Mouse (Mus musculus): Measurements from ENCODE around the gene Kcnc4.

Gene Kcnc4

DNA sequence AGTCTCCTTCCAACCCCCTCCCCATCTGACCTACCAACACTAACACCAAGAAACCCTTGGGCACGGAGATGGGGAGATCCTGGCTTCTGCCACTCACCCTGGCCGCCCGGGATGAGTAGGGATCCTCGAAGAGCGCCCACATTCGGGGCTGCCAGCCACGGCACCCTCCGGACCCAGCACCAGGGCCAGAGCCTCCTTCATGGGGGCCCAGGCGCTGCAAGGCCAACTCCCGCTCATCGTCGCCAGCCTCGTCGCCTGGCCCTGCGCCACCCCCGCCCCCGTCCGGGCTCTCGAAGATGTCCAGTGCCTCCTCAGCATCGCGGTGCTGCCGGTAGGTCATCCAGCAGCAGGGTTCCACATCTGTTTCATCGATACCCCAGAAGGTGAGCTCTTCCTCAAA, 1.2 kb downstream of the Kcnc4 start:
- DNase-seq: no peak

DNA sequence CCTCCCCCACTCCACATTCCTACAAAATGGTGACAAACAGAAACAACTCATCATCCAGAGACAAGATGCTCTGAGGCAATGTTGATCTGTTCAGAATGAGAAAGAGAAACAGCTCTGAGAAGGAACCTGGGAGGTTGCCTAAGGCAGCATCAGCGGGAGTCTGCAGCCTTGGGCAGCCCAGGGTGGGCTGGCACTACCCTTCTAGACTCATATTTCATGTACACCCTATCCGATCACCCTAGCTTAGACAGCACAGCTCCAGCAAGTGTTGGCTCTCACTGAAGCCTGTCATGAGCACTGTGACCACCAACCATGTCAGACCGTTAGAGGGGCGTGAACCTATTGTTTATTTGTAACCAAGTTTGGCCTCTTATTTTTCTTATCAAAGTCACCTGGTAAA, 5.1 kb downstream of the Kcnc4 start:
- DNase-seq: no peak

DNA sequence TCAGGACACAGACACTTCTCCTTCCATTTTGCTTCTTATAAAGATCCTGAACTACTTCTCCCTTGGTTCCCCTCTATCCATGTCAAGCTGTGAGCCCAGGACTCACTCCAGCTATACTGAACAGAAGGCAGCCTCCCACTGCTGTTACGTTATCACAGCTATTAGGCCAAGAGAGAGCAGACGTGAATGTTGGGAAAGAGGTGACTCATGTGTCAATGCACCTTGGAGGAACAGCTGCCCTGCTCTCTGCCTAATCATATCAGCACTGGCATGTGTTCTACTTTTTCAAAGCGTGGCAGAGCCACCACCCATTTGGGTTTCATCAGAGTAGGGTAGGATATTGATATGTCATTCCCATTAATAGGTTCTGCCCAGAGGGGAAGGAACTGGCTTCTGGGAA, 12.5 kb downstream of the Kcnc4 start:
- DNase-seq: no peak

DNA sequence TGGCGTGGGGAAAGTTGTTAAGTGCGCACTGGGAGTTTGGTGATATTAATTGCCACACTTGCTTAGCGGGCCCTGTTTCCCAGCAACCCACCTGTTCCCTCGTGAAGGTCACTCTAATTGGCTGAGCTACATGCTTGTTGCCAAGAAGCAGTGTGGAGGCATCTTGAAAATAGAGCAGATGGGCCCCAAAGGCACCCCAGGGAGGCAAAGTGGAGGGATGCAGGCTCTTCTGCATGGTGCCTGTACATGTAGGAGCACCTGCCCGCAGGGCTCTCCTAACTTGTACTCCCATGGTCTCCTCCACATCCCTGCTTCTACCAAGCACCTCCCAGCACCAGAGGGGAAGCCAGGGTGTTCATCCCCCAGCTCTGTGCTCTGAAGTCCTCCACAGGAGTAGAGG, 15.5 kb downstream of the Kcnc4 start:
- DNase-seq: no peak

DNA sequence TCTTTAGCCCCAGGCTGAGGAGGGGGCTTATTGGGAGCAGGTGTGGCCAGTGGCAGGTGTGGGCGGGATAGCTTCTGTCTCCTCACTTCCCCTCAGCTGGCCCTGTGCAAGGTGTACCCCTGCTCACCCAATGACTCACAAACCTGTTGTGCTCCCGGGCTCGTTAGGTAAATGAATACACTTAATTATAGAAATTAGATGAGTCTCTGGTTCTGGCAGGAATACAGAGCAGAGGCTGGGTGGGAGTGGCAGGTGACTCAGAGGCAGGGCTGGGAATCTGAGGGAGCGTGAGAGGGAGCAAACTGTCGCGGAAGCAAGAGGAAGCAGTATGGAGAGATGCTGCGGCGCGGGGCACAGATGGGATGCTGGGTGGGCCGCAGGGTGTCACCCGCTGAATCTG, 17.2 kb downstream of the Kcnc4 start:
- no peak for DNase-seq

DNA sequence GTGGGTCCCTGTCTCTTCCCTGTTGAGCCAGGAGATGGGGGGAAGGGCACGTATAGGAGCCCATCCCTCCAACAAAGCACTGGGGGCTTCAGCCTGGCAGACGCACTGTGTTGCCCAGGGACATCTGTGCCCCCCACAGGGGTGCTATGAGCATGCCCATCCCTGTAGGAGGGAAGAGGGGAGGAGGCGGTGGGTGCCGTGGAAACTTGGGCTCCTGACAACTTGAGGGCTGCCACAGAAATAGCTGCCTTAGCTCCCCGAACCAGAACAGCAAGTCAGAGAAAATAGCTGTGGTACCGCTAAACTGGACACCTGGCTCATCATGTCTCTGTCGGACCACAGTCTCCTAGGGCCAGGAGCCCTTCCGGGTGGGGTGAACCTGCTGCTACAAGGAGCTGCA, 18.0 kb downstream of the Kcnc4 start:
- no peak for DNase-seq

DNA sequence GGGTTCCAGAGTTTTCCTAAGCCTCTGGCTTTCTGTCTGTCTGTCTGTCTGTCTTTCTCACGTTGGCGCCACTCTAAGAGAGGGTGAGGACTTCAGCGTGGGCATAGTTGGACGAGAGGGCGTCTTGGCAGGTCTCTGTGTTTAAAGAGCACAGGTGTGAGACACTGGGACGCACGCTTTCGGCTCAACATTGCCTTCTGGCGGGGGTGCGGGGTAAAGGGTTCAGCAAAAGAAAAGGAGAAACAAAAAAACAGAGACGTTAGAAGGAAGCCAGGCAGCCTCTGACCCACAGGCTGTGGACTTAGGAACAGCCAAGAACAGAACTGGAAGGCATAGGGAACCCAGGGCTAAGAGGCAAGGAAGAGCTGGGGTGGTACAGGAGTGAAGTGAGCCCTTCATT, 20.1 kb downstream of the Kcnc4 start:
- DNase-seq: no peak

DNA sequence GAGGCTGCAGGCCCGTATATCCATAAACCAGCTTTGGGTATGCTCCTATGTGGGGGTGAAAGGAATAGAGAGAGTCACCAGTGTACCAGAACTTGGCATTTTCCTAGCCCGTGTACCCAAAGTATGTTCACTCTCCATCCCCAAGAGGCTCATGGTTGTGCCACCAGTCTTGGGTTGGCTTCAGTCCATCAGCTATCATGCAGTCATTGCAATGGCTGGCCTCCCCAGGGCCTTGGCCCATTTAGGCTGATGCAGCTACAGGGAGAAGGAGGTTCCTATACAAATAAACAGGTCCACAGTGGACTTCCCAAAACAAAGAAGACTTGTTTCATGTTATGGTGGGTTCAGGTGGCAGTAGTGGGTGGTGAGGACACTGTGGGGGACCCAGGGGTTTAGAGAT, 21.7 kb downstream of the Kcnc4 start:
- DNase-seq: no peak

DNA sequence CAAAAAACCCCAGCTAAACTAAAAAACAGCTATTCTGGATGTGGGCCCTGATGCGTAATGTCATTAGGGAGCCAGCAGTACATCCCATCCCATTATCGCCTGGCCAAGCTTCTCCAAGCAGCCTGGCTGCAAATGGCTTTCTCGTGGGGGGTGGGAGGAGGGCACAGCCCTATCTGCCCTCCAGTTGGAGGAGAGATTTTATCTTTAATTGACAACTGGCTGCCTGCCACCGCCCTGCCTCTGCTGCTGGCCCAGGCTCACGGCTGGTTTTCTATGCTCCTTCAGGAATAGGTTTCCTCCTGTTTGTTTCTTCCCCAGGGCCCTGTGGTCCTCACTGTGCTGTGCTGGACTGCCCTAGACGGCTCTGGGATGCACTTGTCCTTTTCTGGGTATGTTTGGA, 22.9 kb downstream of the Kcnc4 start:
- DNase-seq: no peak

DNA sequence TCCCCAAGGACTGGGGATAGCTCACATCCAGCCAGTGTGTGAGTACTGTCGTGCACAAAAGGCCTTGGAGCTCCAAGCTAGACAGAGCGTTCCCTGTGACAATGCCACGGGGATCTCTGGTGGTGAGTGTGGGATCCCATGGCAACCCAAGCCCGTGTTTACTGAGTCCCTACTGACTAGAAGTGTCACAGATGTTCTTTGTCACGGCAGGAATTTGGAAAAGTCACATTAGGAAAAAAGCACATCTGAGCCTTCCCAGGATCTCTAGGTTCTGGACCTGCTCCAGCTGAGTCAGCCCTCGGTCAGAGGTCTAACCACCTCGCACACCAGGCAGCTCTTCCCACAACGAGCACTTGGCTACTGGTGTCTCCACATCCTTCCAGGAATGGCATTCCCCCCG, 25.7 kb downstream of the Kcnc4 start:
- DNase-seq: no peak

DNA sequence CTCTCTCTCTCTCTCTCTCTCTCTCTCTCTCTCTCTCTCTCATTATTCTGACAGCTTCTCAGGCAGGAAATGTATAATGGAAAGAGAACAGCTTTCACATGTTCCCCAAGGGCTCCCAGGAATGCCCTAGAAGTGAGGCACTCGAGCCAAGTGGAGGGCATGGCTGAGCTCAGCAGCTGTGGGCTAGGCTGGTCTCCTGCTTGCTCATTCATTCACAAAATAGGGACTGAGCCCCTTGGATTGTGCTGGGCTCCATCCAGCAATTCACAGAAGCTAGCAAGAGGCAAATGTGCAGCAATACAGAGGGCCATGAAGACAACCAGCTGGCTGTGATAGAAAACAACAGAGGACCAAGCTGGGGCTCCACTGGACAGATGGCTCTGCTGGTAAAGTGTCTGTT, 28.1 kb downstream of the Kcnc4 start:
- DNase-seq: peak; percentile 27

DNA sequence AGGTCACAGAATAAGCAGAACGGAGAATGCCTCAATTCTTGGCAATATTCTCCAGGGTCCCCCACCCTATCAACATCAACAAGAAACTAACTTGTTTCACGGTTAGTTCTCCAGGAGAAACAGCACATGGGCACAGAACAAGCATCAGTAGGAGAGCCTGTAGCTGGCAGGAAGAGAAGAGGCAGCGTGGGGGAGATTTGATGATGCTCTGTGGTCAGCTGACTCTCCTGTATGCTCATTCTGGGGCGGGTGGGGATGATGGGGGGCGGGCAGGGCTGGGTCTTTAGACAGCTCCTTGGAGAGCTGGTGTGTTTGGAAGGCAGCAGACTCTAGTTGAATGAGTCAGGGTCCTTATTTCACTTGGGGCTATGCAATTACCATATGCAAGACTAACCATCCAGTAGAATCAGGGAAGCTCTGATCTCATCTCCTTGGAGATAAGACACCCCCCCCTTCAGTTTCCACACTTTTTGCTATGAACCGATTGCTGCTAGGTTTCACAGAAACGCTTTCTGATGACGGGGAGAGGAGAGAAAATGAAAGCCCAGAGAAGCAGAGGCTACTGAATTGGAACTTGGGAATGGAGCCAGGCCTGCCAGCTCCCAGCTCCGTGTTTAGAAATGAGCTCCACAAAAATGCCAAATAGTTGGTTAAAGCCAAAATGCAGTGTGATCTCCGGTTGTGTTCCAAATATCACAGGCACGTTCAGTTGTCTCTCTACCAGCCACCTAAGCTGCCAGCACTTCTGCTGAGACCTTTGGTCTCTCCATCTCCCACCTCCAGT, 34.9 kb downstream of the Kcnc4 start:
- DNase-seq: no peak

DNA sequence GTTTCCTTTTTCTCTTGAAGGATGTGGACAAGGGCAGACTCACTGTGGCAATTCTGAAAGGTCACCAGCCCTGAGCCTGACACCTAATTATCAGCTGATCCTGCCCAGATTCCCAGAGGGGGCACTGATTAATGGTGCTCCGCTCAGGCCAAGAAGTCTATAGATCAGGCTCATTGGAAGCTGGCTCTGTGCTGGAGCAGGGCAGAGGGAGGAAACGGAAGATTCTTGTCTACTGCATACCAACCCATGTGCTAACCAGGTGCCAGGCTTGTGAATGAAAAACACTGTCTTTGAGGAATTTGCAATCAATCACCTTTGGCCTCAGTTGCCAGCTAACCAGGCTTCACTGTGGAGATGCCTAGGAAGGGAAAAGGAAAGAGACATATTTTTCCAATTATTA, 39.2 kb downstream of the Kcnc4 start:
- peak; percentile 39 for DNase-seq

DNA sequence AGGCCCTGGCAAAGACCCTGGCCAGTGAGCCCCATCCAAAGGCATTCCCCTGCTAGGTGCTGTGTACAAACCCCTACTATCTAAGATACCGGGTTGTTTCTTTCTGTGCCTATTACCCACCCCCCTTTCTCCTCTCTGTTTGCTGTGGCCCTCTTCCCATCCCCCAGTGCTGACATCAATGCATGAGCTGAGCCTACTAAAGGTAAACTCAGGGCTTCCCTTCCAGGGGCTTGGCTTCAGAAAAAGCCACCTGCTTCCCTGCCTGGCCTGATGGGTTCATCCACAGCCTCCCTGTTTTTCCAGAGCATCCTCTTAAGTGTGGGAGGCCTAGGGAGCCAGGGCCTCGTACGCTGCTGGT, 42.1 kb downstream of the Kcnc4 start:
- DNase-seq: no peak

DNA sequence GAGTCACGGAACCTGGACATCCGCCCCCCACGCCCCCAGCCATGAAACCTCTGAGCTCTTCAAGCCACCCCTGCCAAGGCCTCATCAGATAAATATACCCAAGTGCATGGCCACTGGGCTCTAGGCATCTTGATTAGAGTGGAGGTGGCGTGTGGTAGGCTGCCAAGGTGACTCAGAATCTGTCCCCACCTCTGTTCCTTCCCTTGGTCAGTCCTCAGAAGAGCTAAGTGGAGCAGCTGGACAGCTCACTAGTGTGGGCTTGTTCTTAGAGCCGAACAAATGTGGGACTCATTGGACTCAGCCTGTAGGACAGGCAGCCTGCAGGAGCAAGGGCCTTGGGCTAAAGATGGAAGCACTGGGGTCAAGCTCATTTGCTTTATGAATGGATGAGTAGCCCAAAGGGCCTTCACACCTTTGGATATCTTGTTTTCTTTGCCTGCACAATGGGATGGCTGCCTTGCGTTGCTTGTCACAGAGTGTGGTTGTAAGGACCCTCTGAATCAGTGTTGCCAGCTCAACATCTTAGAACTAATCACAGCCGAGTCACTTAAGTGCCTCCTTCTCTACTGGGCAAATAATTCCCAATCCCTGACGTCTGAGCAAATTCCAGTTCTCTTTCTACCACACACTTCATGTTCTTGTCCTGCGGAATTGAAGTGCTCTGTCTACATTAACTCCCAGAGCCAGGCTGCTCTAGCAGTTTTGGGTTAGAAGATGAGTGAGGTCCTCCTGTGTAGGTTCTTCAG, 42.6 kb downstream of the Kcnc4 start:
- DNase-seq: no peak

DNA sequence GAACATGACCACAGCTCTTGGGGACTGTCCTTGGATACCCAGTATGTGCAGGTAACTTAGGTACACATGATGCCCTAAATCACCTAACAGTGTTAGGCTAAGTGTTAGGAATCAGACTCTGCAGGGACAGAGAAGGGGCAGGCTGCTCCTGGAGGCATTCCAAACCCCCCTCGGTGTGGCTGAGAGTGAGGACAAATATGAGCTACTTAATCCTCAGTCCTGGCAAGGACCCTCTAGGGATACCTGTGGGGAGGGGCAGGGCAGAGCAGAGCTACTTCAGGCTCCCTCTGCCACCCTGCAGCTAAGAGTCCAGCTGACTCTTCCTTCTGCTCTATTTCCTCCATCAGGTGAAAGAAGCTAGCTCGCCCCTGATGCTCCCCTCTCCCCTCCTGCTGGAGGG, 46.3 kb downstream of the Kcnc4 start:
- no peak for DNase-seq

DNA sequence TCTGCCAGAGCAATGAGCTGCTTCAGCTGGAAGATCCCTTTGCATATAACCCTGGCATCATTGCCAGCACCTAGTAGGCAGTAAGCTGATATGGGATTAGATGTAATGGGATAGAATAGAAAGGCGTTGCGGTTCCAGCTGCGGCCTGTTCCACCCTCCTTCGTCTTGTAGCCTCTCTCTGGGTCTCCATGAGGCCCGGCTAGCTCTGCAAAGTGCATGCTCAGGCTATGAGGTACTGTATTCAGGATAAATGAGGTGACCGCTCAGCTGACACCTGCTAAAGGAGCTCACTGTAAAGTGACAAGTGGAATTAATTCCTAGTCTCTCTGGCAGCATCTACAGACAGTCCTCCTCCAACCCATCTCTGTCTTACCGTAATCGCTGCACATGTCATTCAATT, 46.8 kb downstream of the Kcnc4 start:
- no peak for DNase-seq

DNA sequence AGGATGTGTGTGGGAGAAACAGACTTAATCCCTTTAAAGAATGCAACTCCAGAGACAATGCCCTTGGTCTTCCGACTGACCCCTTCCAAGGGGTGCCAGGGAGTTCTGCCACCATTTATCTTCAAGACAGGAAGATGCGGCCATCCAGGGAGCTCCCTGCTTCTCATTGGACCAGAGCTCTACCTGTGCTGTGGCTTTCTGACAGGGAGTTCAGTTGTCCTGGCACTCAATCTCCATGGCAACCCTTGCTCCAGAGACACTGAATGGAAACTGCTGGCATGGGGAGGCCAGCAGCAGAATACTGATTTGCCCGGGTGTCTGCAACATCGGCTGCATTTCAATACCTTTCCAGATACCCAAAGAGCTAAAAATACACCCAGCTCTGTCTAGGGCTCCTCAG, 47.7 kb downstream of the Kcnc4 start:
- peak; percentile 18 for DNase-seq

DNA sequence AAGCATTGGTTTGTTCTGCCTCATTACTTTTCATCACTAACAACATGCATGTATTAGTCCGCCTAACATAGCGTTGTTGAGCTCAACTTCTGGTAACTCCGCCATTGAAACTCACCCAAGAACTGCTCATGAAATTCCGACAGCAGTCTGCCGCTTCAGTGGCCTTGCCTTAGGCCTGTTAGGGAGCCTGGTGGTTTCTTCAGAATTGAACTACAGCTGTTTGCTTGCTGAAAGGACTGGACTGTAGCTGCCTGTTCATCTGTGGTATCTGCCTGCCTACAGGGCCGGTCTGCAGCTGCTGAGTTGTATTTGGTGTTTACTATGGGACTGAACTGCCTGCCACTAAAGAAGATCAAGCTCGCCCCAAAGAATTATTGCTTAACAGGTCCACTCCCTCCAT, 58.0 kb downstream of the Kcnc4 start:
- DNase-seq: no peak

DNA sequence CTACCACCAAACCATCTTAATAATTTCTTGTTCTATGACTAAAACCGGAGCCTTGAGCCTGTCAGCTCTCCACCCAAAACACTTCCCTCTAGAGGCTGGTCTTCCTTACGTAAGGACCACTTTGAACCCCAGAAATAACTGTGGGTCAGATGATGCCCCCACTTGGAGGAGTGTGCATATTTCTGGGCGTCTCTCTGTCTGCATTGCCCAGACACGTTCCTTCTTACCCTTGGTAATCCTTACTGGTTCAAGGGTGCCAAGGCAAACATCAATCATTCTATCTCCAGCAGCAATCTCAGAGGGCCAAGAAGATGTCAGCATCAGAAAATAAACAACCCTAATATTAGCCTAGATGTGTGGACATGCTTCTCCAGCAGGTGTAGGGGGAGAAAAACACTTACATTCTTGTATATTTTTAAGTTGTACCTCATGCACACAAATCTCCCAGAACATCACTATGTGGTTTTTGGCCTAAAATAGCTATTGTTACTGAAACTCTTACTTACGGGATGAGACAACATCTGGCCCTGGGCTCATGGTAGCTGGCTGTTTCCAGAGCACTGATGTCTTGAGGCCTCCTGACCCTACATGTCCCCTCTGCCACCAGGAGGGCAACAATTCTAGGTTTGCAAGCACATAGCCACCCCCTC, 59.2 kb downstream of the Kcnc4 start:
- no peak for DNase-seq

DNA sequence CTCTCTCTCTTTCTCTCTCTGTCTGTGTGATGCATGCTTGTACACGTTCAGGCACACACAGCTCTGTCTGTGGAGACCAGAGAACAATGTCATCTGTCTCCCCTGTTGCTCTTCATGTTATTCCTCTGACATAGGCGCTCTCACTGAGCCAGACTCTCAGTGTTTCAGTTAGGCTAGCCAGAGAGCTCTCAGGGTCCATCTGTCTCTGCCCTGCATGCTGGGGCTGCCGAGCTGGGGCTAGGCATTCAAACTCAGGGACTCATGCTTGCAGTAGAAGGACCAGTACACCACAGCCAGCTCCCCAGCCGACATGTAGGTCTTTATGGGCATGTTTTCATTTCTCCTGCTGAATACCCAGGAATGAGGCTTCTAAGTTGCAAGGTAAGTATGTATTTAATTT, 68.2 kb downstream of the Kcnc4 start:
- DNase-seq: no peak

Measured in embryo, embryonic 11 days (tissue).